Mouse (Mus musculus): ENCODE data around the gene Aldh1a3. TPM values are rescaled to one million over a fixed set of nuclear protein-coding genes. Genes with fewer than 3 reads are reported as not detected.

Aldh1a3 gene
- polyA plus RNA-seq, 1 experiment = 1.8 TPM

DNA sequence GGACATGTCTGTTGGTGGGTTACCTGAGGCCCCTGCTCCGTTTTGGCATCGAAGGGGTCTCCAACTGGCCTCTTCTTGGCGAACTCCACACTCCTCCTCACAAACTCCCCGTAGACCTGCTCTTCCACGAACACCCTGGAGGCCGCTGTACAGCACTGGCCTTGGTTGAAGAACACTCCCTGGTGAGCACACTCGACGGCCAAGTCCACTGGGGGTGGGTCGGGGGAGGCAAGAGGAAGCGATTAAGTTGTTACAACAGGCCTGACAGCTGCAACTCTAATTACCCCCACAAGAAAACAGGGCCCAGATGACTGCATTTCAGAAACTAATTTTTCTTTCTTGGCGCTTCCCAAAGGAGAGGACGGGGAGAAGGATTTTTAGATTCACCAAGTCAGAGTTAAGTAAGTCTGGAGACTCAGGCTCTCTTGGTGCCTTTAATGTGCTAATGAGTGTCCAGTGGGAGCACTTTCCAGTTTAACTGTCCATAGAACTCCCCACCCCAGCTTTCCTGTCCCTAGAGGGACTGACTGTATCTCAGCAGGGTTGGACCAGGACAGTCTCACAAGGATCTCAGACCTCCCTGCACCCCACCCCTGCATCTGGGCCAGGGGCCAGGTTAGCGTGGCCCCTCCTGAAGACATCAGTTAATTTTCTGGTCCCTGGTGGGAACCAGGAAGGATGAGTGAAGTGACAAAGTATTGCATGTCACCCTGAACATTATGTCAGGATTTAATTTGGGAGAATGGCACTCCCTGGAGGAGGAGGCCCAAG is 21.2 kb downstream of the Aldh1a3 start:
- no peak for DNase-seq
- WGBS = 86% methylated on average over 13 of the region's 13 CpGs
- no peak overlapping the region for H3K27ac ChIP-seq (ENCODE audit: control insufficient read depth, insufficient read depth, low read length)
- H3K36me3 ChIP-seq (ENCODE audit: control insufficient read depth, insufficient read depth, low read length) = no peaks in the 10 kb centered on the region
- TF ChIP-seq CTCF (IDR thresholded peaks at IDR 0.05; ENCODE audit: borderline replicate concordance, control insufficient read depth, extremely low read depth, insufficient read depth, low read length, poor library complexity) (no peak), POLR2A (IDR thresholded peaks at IDR 0.05; ENCODE audit: control insufficient read depth, extremely low read depth, insufficient read depth, low read length, poor library complexity) (no peak)
- H3K4me1 ChIP-seq (replicated peaks; ENCODE audit: control insufficient read depth, insufficient read depth, low read length) = no peaks in the 10 kb centered on the region
- no peaks in the 10 kb centered on the region for H3K27me3 ChIP-seq (ENCODE audit: control insufficient read depth, insufficient read depth, low read length)
- H3K4me3 ChIP-seq (ENCODE audit: control insufficient read depth, insufficient read depth, low read length) = no peak overlapping the region

GRCm38 (mm10) chr7:66405541-66405940 is 21.8 kb downstream of the Aldh1a3 start:
- WGBS = 85% methylated on average over 11 of the region's 11 CpGs

DNA sequence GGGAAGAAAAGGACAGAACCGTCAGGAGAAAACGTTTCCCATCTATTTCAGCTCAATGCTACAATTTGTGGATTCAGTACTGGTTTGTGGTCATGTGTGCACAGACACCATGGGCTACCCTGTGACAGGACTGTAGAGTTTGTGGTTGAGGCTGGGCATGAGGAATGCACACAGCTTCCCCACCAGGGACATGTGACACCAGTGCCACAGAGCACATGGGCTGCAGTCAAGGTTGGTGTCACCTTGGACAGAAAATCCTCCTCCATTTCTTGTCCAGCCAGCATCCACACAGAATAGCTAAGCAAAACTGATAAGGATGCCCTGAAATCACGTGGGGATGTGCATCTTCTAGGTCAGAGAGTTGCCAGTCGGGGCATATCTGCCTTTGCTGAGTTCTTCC is 22.5 kb downstream of the Aldh1a3 start:
- H3K4me1 ChIP-seq (replicated peaks; ENCODE audit: control insufficient read depth, insufficient read depth, low read length) = no peaks in the 10 kb centered on the region
- H3K27ac ChIP-seq (ENCODE audit: control insufficient read depth, insufficient read depth, low read length) = no peak overlapping the region
- no peaks in the 10 kb centered on the region for H3K36me3 ChIP-seq (ENCODE audit: control insufficient read depth, insufficient read depth, low read length)
- TF ChIP-seq CTCF (IDR thresholded peaks at IDR 0.05; ENCODE audit: borderline replicate concordance, control insufficient read depth, extremely low read depth, insufficient read depth, low read length, poor library complexity) (no peak), POLR2A (IDR thresholded peaks at IDR 0.05; ENCODE audit: control insufficient read depth, extremely low read depth, insufficient read depth, low read length, poor library complexity) (no peak)
- H3K27me3 ChIP-seq (ENCODE audit: control insufficient read depth, insufficient read depth, low read length) = no peaks in the 10 kb centered on the region
- WGBS = 34% methylated on average over 4 of the region's 4 CpGs
- H3K4me3 ChIP-seq (ENCODE audit: control insufficient read depth, insufficient read depth, low read length) = no peak overlapping the region
- DNase-seq = no peak

More at GRCm38 (mm10) chr7:66405541-66405940, 21.8 kb downstream of the Aldh1a3 start:
- Histone ChIP-seq H3K27me3 (ENCODE audit: control insufficient read depth, insufficient read depth, low read length) (no peaks in the 10 kb centered on the region), H3K36me3 (ENCODE audit: control insufficient read depth, insufficient read depth, low read length) (no peaks in the 10 kb centered on the region), H3K4me1 (replicated peaks; ENCODE audit: control insufficient read depth, insufficient read depth, low read length) (no peaks in the 10 kb centered on the region), H3K4me3 (ENCODE audit: control insufficient read depth, insufficient read depth, low read length) (no peak overlapping the region), H3K27ac (ENCODE audit: control insufficient read depth, insufficient read depth, low read length) (no peak overlapping the region)
- no peak for DNase-seq
- no peak for TF ChIP-seq CTCF (IDR thresholded peaks at IDR 0.05; ENCODE audit: borderline replicate concordance, control insufficient read depth, extremely low read depth, insufficient read depth, low read length, poor library complexity)
- no peak for TF ChIP-seq POLR2A (IDR thresholded peaks at IDR 0.05; ENCODE audit: control insufficient read depth, extremely low read depth, insufficient read depth, low read length, poor library complexity)

GRCm38 (mm10) chr7:66404141-66404540 is 23.2 kb downstream of the Aldh1a3 start:
- no peaks in the 10 kb centered on the region for H3K36me3 ChIP-seq (ENCODE audit: control insufficient read depth, insufficient read depth, low read length)
- no peak overlapping the region for H3K27ac ChIP-seq (ENCODE audit: control insufficient read depth, insufficient read depth, low read length)
- TF ChIP-seq POLR2A (IDR thresholded peaks at IDR 0.05; ENCODE audit: control insufficient read depth, extremely low read depth, insufficient read depth, low read length, poor library complexity) (no peak), CTCF (IDR thresholded peaks at IDR 0.05; ENCODE audit: borderline replicate concordance, control insufficient read depth, extremely low read depth, insufficient read depth, low read length, poor library complexity) (no peak)
- H3K4me1 ChIP-seq (replicated peaks; ENCODE audit: control insufficient read depth, insufficient read depth, low read length) = no peaks in the 10 kb centered on the region
- H3K4me3 ChIP-seq (ENCODE audit: control insufficient read depth, insufficient read depth, low read length) = no peak overlapping the region
- no peak for DNase-seq
- 20% methylated on average over 10 of the region's 10 CpGs for WGBS
- H3K27me3 ChIP-seq (ENCODE audit: control insufficient read depth, insufficient read depth, low read length) = no peaks in the 10 kb centered on the region

GRCm38 (mm10) chr7:66402876-66403275 is 24.4 kb downstream of the Aldh1a3 start:
- DNase-seq = no peak
- no peaks in the 10 kb centered on the region for H3K4me1 ChIP-seq (replicated peaks; ENCODE audit: control insufficient read depth, insufficient read depth, low read length)
- no peaks in the 10 kb centered on the region for H3K36me3 ChIP-seq (ENCODE audit: control insufficient read depth, insufficient read depth, low read length)
- WGBS = 95% methylated on average over 5 of the region's 5 CpGs
- TF ChIP-seq CTCF (IDR thresholded peaks at IDR 0.05; ENCODE audit: borderline replicate concordance, control insufficient read depth, extremely low read depth, insufficient read depth, low read length, poor library complexity) (no peak), POLR2A (IDR thresholded peaks at IDR 0.05; ENCODE audit: control insufficient read depth, extremely low read depth, insufficient read depth, low read length, poor library complexity) (no peak)
- H3K27me3 ChIP-seq (ENCODE audit: control insufficient read depth, insufficient read depth, low read length) = no peaks in the 10 kb centered on the region
- H3K4me3 ChIP-seq (ENCODE audit: control insufficient read depth, insufficient read depth, low read length) = no peak overlapping the region
- H3K27ac ChIP-seq (ENCODE audit: control insufficient read depth, insufficient read depth, low read length) = no peak overlapping the region

DNA sequence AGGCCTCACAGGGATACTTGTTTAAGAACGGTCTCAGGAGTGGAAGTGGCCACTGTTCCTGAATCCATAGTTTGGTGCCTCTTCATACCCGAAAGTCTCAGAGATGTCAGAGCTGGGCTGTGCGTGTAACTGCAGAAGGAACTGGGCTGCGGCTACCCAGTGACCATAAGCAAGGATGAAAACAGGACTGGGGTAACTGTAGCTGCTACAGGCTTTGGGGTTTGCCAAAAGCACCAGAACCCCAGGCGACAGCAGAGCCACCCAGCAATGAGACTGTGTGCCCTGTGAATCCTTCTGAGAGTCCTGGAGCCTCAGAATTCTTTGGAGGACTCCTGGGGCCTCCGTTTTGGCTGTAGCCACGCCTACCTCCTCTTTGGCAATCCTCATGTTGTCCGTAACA is 25.7 kb downstream of the Aldh1a3 start:
- TF ChIP-seq CTCF (IDR thresholded peaks at IDR 0.05; ENCODE audit: borderline replicate concordance, control insufficient read depth, extremely low read depth, insufficient read depth, low read length, poor library complexity) (no peak), POLR2A (IDR thresholded peaks at IDR 0.05; ENCODE audit: control insufficient read depth, extremely low read depth, insufficient read depth, low read length, poor library complexity) (no peak)
- H3K4me3 ChIP-seq (ENCODE audit: control insufficient read depth, insufficient read depth, low read length) = no peak overlapping the region
- no peak for DNase-seq
- H3K36me3 ChIP-seq (ENCODE audit: control insufficient read depth, insufficient read depth, low read length) = no peaks in the 10 kb centered on the region
- no peaks in the 10 kb centered on the region for H3K4me1 ChIP-seq (replicated peaks; ENCODE audit: control insufficient read depth, insufficient read depth, low read length)
- H3K27me3 ChIP-seq (ENCODE audit: control insufficient read depth, insufficient read depth, low read length) = no peaks in the 10 kb centered on the region
- WGBS = 89% methylated on average over 8 of the region's 8 CpGs
- H3K27ac ChIP-seq (ENCODE audit: control insufficient read depth, insufficient read depth, low read length) = no peak overlapping the region
